Mouse (Mus musculus) cerebellum, adult 2 months (tissue): Measurements from ENCODE around the gene Ankrd52.

ENCODE experiments used
- CTCF ChIP-seq: fragments of 200-500 bp; IDR thresholded peaks from 2 replicates; pipeline ENCODE4 v1.5.1; 2011; ENCODE audit warnings: low read depth, mild to moderate bottlenecking, control low read depth, low read length, moderate library complexity, borderline replicate concordance; ENCODE audit not compliant: insufficient read depth
- POLR2A ChIP-seq: fragments of 200-500 bp; IDR thresholded peaks from 2 replicates; pipeline ENCODE4 v1.6.1; 2011; ENCODE audit warnings: low read length, control low read depth, borderline replicate concordance; ENCODE audit not compliant: insufficient read depth

- no peak for TF ChIP-seq POLR2A
- no peak for TF ChIP-seq CTCF
Observed at GRCm38 (mm10) chr10:128429454-128429853, 52.5 kb downstream of the Ankrd52 start.
